Mouse (Mus musculus): ENCODE results near the gene Calm1. TPM values are rescaled to one million over a fixed set of nuclear protein-coding genes. Genes with fewer than 3 reads are reported as not detected.

The Calm1 gene
- polyA plus RNA-seq (2015; fragmentation: Nextera tagmentation; extraction: Ambion mirVana) = 390 and 490 TPM in 2 replicates

- Histone ChIP-seq H3K27ac (replicated peaks) (peak within 1 kb of the TSS; percentile 82), H3K4me2 (peak within 1 kb of the TSS; percentile 91), H3K9me3 (replicated peaks) (no peaks in the 10 kb centered on the region), H3K4me3 (replicated peaks) (peak within 1 kb of the TSS; percentile 94), H3K9ac (peak within 1 kb of the TSS; percentile 88), H3K27me3 (no peaks in the 10 kb centered on the region), H3K4me1 (replicated peaks) (peaks cover 49% of the 10 kb centered on the region), H3K36me3 (replicated peaks) (peaks cover 19% of the 10 kb centered on the region)
- peak; percentile 78 for ATAC-seq (ENCODE audit: insufficient read depth)
- under 1% methylated on average over 58 of the region's 58 CpGs for WGBS (ENCODE audit: insufficient replicate concordance)
Measured at GRCm38 (mm10) chr12:100198967-100199660, at the start of gene Calm1. Gene Calm1 (plus strand): TSS chr12:100199435.

GRCm38 (mm10) chr12:100152466-100152865 is 46.8 kb upstream of the Calm1 start:
- Histone ChIP-seq H3K4me1 (replicated peaks) (no peaks in the 10 kb centered on the region), H3K4me3 (replicated peaks) (no peak overlapping the region), H3K36me3 (replicated peaks) (peaks cover 37% of the 10 kb centered on the region), H3K27ac (replicated peaks) (no peak overlapping the region), H3K27me3 (no peaks in the 10 kb centered on the region), H3K9ac (no peak overlapping the region), H3K9me3 (replicated peaks) (no peaks in the 10 kb centered on the region), H3K4me2 (no peak overlapping the region)
- ATAC-seq (ENCODE audit: insufficient read depth) = no peak
- 84% methylated on average over 7 of the region's 7 CpGs for WGBS (ENCODE audit: insufficient replicate concordance)

- 0 out of 2 replicates have a peak, but pooled peaks cover 7% of the 10 kb centered on the region for H3K36me3 ChIP-seq (replicated peaks)
- peak within 1 kb of the TSS; percentile 57 for H3K9ac ChIP-seq
- H3K27ac ChIP-seq (replicated peaks) = peak within 1 kb of the TSS; percentile 67
- H3K9me3 ChIP-seq (replicated peaks) = no peaks in the 10 kb centered on the region
- H3K4me1 ChIP-seq (replicated peaks) = peaks cover 16% of the 10 kb centered on the region
- peak; percentile 100 for ATAC-seq (ENCODE audit: insufficient read depth)
- H3K4me2 ChIP-seq = peak within 1 kb of the TSS; percentile 68
- no peaks in the 10 kb centered on the region for H3K27me3 ChIP-seq
- peak within 1 kb of the TSS; percentile 68 for H3K4me3 ChIP-seq (replicated peaks)
- under 1% methylated on average over 26 of the region's 26 CpGs for WGBS (ENCODE audit: insufficient replicate concordance)
Measured at GRCm38 (mm10) chr12:100159261-100159975, 39.8 kb upstream of the Calm1 start, which contains the start of gene Nrde2. Gene Nrde2 (minus strand): TSS chr12:100159653.

GRCm38 (mm10) chr12:100164991-100165500 is 34.2 kb upstream of the Calm1 start:
- Histone ChIP-seq H3K36me3 (replicated peaks) (no peaks in the 10 kb centered on the region), H3K4me2 (no peak overlapping the region), H3K9ac (no peak overlapping the region), H3K4me1 (replicated peaks) (peaks cover 15% of the 10 kb centered on the region), H3K27ac (replicated peaks) (no peak overlapping the region), H3K9me3 (replicated peaks) (no peaks in the 10 kb centered on the region), H3K27me3 (no peaks in the 10 kb centered on the region; the same call in 1 of the 2 replicates), H3K4me3 (replicated peaks) (no peak overlapping the region)
- ATAC-seq (ENCODE audit: insufficient read depth) = no peak
- 64% methylated on average over 7 of the region's 7 CpGs for WGBS (ENCODE audit: insufficient replicate concordance)

GRCm38 (mm10) chr12:100166177-100166576 is 33.1 kb upstream of the Calm1 start:
- Histone ChIP-seq H3K9ac (no peak overlapping the region), H3K36me3 (replicated peaks) (no peaks in the 10 kb centered on the region), H3K4me1 (replicated peaks) (peaks cover 12% of the 10 kb centered on the region), H3K4me2 (no peak overlapping the region), H3K27me3 (no peaks in the 10 kb centered on the region; the same call in 1 of the 2 replicates), H3K27ac (replicated peaks) (no peak overlapping the region), H3K4me3 (replicated peaks) (no peak overlapping the region), H3K9me3 (replicated peaks) (no peaks in the 10 kb centered on the region)
- WGBS (ENCODE audit: insufficient replicate concordance) = 23% methylated on average over 3 of the region's 3 CpGs
- no peak for ATAC-seq (ENCODE audit: insufficient read depth)

- H3K4me2 ChIP-seq = no peak overlapping the region
- ATAC-seq (ENCODE audit: insufficient read depth) = no peak
- 76% methylated on average over 8 of the region's 8 CpGs for WGBS (ENCODE audit: insufficient replicate concordance)
Measured at GRCm38 (mm10) chr12:100166939-100167338, 32.3 kb upstream of the Calm1 start.

GRCm38 (mm10) chr12:100167502-100167901 is 31.7 kb upstream of the Calm1 start:
- ATAC-seq (ENCODE audit: insufficient read depth) = no peak
- Histone ChIP-seq H3K27ac (replicated peaks) (no peak overlapping the region), H3K4me2 (peak overlapping the region; percentile 64; the same call in 1 of the 2 replicates), H3K4me1 (replicated peaks) (peaks cover 12% of the 10 kb centered on the region), H3K27me3 (no peaks in the 10 kb centered on the region; the same call in 1 of the 2 replicates), H3K9me3 (replicated peaks) (no peaks in the 10 kb centered on the region), H3K36me3 (replicated peaks) (no peaks in the 10 kb centered on the region), H3K4me3 (replicated peaks) (no peak overlapping the region), H3K9ac (no peak overlapping the region)
- 63% methylated on average over 1 of the region's 1 CpGs for WGBS (ENCODE audit: insufficient replicate concordance)

More at GRCm38 (mm10) chr12:100166939-100167338, 32.3 kb upstream of the Calm1 start:
- Histone ChIP-seq H3K4me3 (replicated peaks) (no peak overlapping the region), H3K9me3 (replicated peaks) (no peaks in the 10 kb centered on the region), H3K36me3 (replicated peaks) (no peaks in the 10 kb centered on the region), H3K27me3 (no peaks in the 10 kb centered on the region; the same call in 1 of the 2 replicates), H3K4me1 (replicated peaks) (peaks cover 12% of the 10 kb centered on the region), H3K9ac (no peak overlapping the region), H3K27ac (replicated peaks) (no peak overlapping the region)

- Histone ChIP-seq H3K4me2 (peak overlapping the region; percentile 64), H3K9me3 (replicated peaks) (no peaks in the 10 kb centered on the region), H3K4me3 (replicated peaks) (peak overlapping the region; percentile 29), H3K27me3 (no peaks in the 10 kb centered on the region; the same call in 1 of the 2 replicates), H3K9ac (no peak overlapping the region), H3K36me3 (replicated peaks) (no peaks in the 10 kb centered on the region), H3K4me1 (replicated peaks) (peaks cover 12% of the 10 kb centered on the region), H3K27ac (replicated peaks) (0 out of 2 replicates have a peak overlapping the region, but pooled peaks have one; percentile 24)
- ATAC-seq (ENCODE audit: insufficient read depth) = no peak; the same call in 1 of the 2 replicates
- WGBS (ENCODE audit: insufficient replicate concordance) = 3% methylated on average over 28 of the region's 28 CpGs
Measured at GRCm38 (mm10) chr12:100167931-100168871, 31.0 kb upstream of the Calm1 start.

GRCm38 (mm10) chr12:100172481-100172880 is 26.8 kb upstream of the Calm1 start:
- H3K27ac ChIP-seq (replicated peaks) = no peak overlapping the region

GRCm38 (mm10) chr12:100176469-100177056 is 22.7 kb upstream of the Calm1 start:
- Histone ChIP-seq H3K9ac (no peak overlapping the region), H3K4me2 (no peak overlapping the region), H3K27me3 (no peaks in the 10 kb centered on the region), H3K9me3 (replicated peaks) (no peaks in the 10 kb centered on the region), H3K4me3 (replicated peaks) (no peak overlapping the region), H3K4me1 (replicated peaks) (no peaks in the 10 kb centered on the region), H3K27ac (replicated peaks) (no peak overlapping the region), H3K36me3 (replicated peaks) (no peaks in the 10 kb centered on the region)
- ATAC-seq (ENCODE audit: insufficient read depth) = no peak
- 60% methylated on average over 11 of the region's 11 CpGs for WGBS (ENCODE audit: insufficient replicate concordance)

More at GRCm38 (mm10) chr12:100172481-100172880, 26.8 kb upstream of the Calm1 start:
- ATAC-seq (ENCODE audit: insufficient read depth) = no peak
- H3K4me3 ChIP-seq (replicated peaks) = no peak overlapping the region
- no peak overlapping the region for H3K9ac ChIP-seq
- H3K36me3 ChIP-seq (replicated peaks) = no peaks in the 10 kb centered on the region
- 63% methylated on average over 7 of the region's 7 CpGs for WGBS (ENCODE audit: insufficient replicate concordance)
- H3K9me3 ChIP-seq (replicated peaks) = no peaks in the 10 kb centered on the region
- no peaks in the 10 kb centered on the region for H3K27me3 ChIP-seq
- H3K4me2 ChIP-seq = no peak overlapping the region
- peaks cover 11% of the 10 kb centered on the region for H3K4me1 ChIP-seq (replicated peaks)
